Mouse (Mus musculus): ENCODE data around the gene Tas2r102. TPM values are rescaled to one million over a fixed set of nuclear protein-coding genes. Genes with fewer than 3 reads are reported as not detected.

Gene Tas2r102
- not detected in 2 replicates for polyA plus RNA-seq (2014; fragmentation: Nextera tagmentation; extraction: Ambion mirVana)

- no peak for ATAC-seq (ENCODE audit: low read depth)
- H3K9me3 ChIP-seq (ENCODE audit: control insufficient read depth, low read length) = no peaks in the 10 kb centered on the region; the same call in 1 of the 2 replicates
- H3K36me3 ChIP-seq (ENCODE audit: control insufficient read depth, insufficient read depth, low read length) = no peaks in the 10 kb centered on the region
- H3K27ac ChIP-seq (ENCODE audit: low read depth, low read length) = no peak within 1 kb of the TSS
- H3K4me2 ChIP-seq (ENCODE audit: low read depth, low read length) = no peak within 1 kb of the TSS
- no peaks in the 10 kb centered on the region for H3K4me1 ChIP-seq (ENCODE audit: control insufficient read depth, insufficient read depth, low read length)
- H3K9ac ChIP-seq (replicated peaks; ENCODE audit: low read depth, low read length) = no peak within 1 kb of the TSS
- WGBS = 92% methylated on average over 2 of the region's 2 CpGs
- H3K27me3 ChIP-seq (ENCODE audit: control insufficient read depth, insufficient read depth, low read length) = no peaks in the 10 kb centered on the region
- H3K4me3 ChIP-seq (ENCODE audit: low read depth, low read length) = no peak within 1 kb of the TSS
These were observed at the start of gene Tas2r102 for GRCm38 (mm10) chr6:132761831-132762230. Tas2r102 (plus strand) TSS chr6:132762131.

DNA sequence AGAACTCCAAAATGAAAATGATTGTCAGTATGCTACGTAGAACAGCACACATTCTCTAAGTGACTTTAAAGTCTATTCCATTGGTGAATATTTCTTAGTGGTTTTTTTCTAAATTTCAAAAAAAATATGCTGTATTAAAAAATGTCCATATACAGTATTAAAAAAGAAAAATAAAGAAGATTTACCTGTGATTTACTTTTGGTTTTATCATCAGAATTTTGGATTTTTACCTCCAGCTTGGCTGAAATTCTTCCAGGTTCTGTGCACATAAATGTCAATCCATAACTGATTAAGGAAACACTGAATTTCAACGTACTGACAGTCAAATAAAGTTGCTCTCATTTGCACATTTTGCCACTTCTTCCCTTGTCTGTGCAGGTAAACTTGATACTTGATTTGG lies 24.0 kb upstream of the Tas2r102 start, which contains the start of gene Tas2r115:
Gene Tas2r115 (minus strand): TSS at position 101 of the 400 bp plus-strand sequence.
- WGBS = 75% methylated on average over 2 of the region's 2 CpGs
- Histone ChIP-seq H3K4me2 (ENCODE audit: low read depth, low read length) (no peak within 1 kb of the TSS), H3K4me1 (ENCODE audit: control insufficient read depth, insufficient read depth, low read length) (no peaks in the 10 kb centered on the region), H3K4me3 (ENCODE audit: low read depth, low read length) (no peak within 1 kb of the TSS), H3K27ac (ENCODE audit: low read depth, low read length) (no peak within 1 kb of the TSS), H3K9ac (replicated peaks; ENCODE audit: low read depth, low read length) (no peak within 1 kb of the TSS), H3K36me3 (ENCODE audit: control insufficient read depth, insufficient read depth, low read length) (no peaks in the 10 kb centered on the region), H3K9me3 (ENCODE audit: control insufficient read depth, low read length) (no peaks in the 10 kb centered on the region), H3K27me3 (ENCODE audit: control insufficient read depth, insufficient read depth, low read length) (no peaks in the 10 kb centered on the region)
- ATAC-seq (ENCODE audit: low read depth) = no peak

DNA sequence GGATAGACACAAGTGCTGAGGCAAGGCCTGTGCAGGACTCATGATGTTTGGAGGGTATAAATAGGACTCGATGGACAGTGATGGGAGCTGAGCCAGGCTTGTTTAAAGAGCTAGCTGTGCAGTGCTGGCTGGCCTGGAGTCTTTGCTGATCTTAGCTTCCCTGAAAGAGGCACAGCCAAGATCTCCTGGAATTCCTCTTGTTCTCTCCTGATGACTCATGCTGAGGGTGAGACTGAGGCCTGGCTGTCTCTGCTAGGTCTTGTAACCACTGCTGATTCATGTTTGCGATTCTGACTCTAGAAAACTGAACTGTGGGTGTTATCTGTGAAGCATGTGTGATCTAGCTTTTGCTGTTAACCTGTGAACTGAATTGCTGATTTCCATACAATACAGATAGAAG lies 11.7 kb upstream of the Tas2r102 start:
- H3K9me3 ChIP-seq (ENCODE audit: control insufficient read depth, low read length) = no peaks in the 10 kb centered on the region
- no peaks in the 10 kb centered on the region for H3K27me3 ChIP-seq (ENCODE audit: control insufficient read depth, insufficient read depth, low read length)
- no peak overlapping the region for H3K9ac ChIP-seq (replicated peaks; ENCODE audit: low read depth, low read length)
- WGBS = 89% methylated on average over 2 of the region's 2 CpGs
- H3K4me1 ChIP-seq (ENCODE audit: control insufficient read depth, insufficient read depth, low read length) = no peaks in the 10 kb centered on the region
- H3K27ac ChIP-seq (ENCODE audit: low read depth, low read length) = no peak overlapping the region
- no peak for ATAC-seq (ENCODE audit: low read depth)
- H3K36me3 ChIP-seq (ENCODE audit: control insufficient read depth, insufficient read depth, low read length) = no peaks in the 10 kb centered on the region
- no peak overlapping the region for H3K4me2 ChIP-seq (ENCODE audit: low read depth, low read length)
- no peak overlapping the region for H3K4me3 ChIP-seq (ENCODE audit: low read depth, low read length)

DNA sequence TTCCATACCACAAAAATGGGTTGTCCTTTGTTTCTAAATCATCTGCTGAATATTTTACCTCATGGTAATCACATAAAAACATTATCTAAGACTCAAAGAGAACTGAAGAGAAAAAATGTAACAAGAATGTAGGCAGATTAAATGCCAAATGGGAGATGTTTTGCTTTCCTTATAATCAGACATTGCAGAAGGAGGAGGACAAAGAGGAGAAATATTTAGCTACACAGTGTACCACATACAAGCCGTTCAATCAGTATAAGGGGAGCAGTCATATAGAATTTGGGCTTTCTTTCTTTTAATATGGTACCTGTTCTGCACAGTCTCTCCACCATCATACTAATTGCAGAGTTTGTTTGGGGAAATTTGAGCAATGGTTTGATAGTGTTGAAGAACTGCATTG lies 7.5 kb upstream of the Tas2r102 start, which contains the start of gene Tas2r124:
Gene Tas2r124 (plus strand): TSS at position 301 of the 400 bp plus-strand sequence.
- Histone ChIP-seq H3K4me3 (ENCODE audit: low read depth, low read length) (no peak within 1 kb of the TSS), H3K4me2 (ENCODE audit: low read depth, low read length) (no peak within 1 kb of the TSS), H3K36me3 (ENCODE audit: control insufficient read depth, insufficient read depth, low read length) (no peaks in the 10 kb centered on the region), H3K27ac (ENCODE audit: low read depth, low read length) (no peak within 1 kb of the TSS), H3K9me3 (ENCODE audit: control insufficient read depth, low read length) (no peaks in the 10 kb centered on the region), H3K4me1 (ENCODE audit: control insufficient read depth, insufficient read depth, low read length) (no peaks in the 10 kb centered on the region), H3K27me3 (ENCODE audit: control insufficient read depth, insufficient read depth, low read length) (no peaks in the 10 kb centered on the region), H3K9ac (replicated peaks; ENCODE audit: low read depth, low read length) (no peak within 1 kb of the TSS)
- WGBS = 85% methylated on average over 1 of the region's 1 CpGs
- ATAC-seq (ENCODE audit: low read depth) = no peak

- H3K27ac ChIP-seq (ENCODE audit: low read depth, low read length) = no peak within 1 kb of the TSS
- no peaks in the 10 kb centered on the region for H3K9me3 ChIP-seq (ENCODE audit: control insufficient read depth, low read length)
- H3K4me3 ChIP-seq (ENCODE audit: low read depth, low read length) = no peak within 1 kb of the TSS
- no peak for ATAC-seq (ENCODE audit: low read depth)
- no peaks in the 10 kb centered on the region for H3K36me3 ChIP-seq (ENCODE audit: control insufficient read depth, insufficient read depth, low read length)
- no peak within 1 kb of the TSS for H3K4me2 ChIP-seq (ENCODE audit: low read depth, low read length)
- no peaks in the 10 kb centered on the region for H3K4me1 ChIP-seq (ENCODE audit: control insufficient read depth, insufficient read depth, low read length)
- no peaks in the 10 kb centered on the region for H3K27me3 ChIP-seq (ENCODE audit: control insufficient read depth, insufficient read depth, low read length)
- no peak within 1 kb of the TSS for H3K9ac ChIP-seq (replicated peaks; ENCODE audit: low read depth, low read length)
These were observed 16.1 kb downstream of the Tas2r102 start, which contains the start of gene Tas2r136 for GRCm38 (mm10) chr6:132778062-132778461. Tas2r136 (minus strand) TSS chr6:132778162.

DNA sequence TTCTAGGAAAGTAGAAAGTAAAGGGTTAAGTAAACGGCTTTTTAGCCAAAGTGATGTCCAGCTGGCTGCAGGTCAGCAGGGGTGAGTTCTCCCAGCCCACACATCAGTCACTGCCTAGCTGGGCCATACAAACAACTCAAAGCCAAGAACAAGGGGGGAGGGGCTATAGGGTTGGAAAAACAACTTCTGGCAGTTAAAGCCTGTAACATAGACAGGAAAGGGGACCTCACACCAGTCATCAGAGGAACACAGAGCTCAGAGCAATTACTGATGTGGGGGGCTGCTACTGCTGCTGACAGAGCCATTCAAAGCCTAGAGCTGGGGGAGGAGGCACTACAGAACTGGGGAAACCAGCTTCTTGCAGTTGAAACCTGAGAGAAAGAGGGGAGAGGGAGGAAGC lies 33.5 kb downstream of the Tas2r102 start:
- Histone ChIP-seq H3K27ac (ENCODE audit: low read depth, low read length) (no peak overlapping the region), H3K4me2 (ENCODE audit: low read depth, low read length) (no peak overlapping the region), H3K4me1 (ENCODE audit: control insufficient read depth, insufficient read depth, low read length) (no peaks in the 10 kb centered on the region), H3K27me3 (ENCODE audit: control insufficient read depth, insufficient read depth, low read length) (no peaks in the 10 kb centered on the region), H3K9ac (replicated peaks; ENCODE audit: low read depth, low read length) (no peak overlapping the region), H3K9me3 (ENCODE audit: control insufficient read depth, low read length) (no peaks in the 10 kb centered on the region), H3K4me3 (ENCODE audit: low read depth, low read length) (no peak overlapping the region), H3K36me3 (ENCODE audit: control insufficient read depth, insufficient read depth, low read length) (no peaks in the 10 kb centered on the region)
- ATAC-seq (ENCODE audit: low read depth) = no peak
- WGBS = 35% methylated on average over 1 of the region's 1 CpGs

DNA sequence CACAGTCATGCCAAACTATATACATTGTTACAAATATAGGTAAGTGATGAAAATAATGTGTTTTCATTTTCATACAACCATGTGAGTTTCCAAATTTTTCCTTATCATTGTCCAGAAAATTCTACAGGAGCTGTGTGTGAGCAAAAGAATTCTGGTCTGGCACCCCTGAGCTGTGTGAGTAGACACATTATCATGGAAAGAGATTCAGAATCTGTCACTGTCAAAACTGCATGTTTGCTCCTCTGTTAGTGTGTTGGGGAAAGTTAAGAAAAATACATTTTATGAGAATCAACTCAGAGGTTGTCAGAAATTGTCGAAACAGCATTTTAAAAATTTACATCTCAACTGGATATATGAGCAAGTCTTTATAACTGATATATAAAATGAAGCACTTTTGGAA lies 40.6 kb downstream of the Tas2r102 start, which contains the start of gene Tas2r117:
Gene Tas2r117 (plus strand): TSS at position 301 of the 400 bp plus-strand sequence.
- Histone ChIP-seq H3K36me3 (ENCODE audit: control insufficient read depth, insufficient read depth, low read length) (no peaks in the 10 kb centered on the region), H3K4me3 (ENCODE audit: low read depth, low read length) (no peak within 1 kb of the TSS), H3K27ac (ENCODE audit: low read depth, low read length) (no peak within 1 kb of the TSS), H3K27me3 (ENCODE audit: control insufficient read depth, insufficient read depth, low read length) (no peaks in the 10 kb centered on the region), H3K9me3 (ENCODE audit: control insufficient read depth, low read length) (no peaks in the 10 kb centered on the region), H3K4me2 (ENCODE audit: low read depth, low read length) (no peak within 1 kb of the TSS), H3K9ac (replicated peaks; ENCODE audit: low read depth, low read length) (no peak within 1 kb of the TSS), H3K4me1 (ENCODE audit: control insufficient read depth, insufficient read depth, low read length) (no peaks in the 10 kb centered on the region)
- no peak for ATAC-seq (ENCODE audit: low read depth)
- 83% methylated on average over 1 of the region's 1 CpGs for WGBS

Other genes with a start within 250 kb of the Tas2r102 start
- gene Prh1, start 192.3 kb upstream of the Tas2r102 start, polyA plus RNA-seq (2014; fragmentation: Nextera tagmentation; extraction: Ambion mirVana) = not detected in 2 replicates
- not detected in 2 replicates for gene Prp2, start 166.2 kb upstream of the Tas2r102 start, polyA plus RNA-seq (2014; fragmentation: Nextera tagmentation; extraction: Ambion mirVana)
- not detected in 2 replicates for gene A630073D07Rik, start 110.6 kb upstream of the Tas2r102 start, polyA plus RNA-seq (2014; fragmentation: Nextera tagmentation; extraction: Ambion mirVana)
- not detected in 2 replicates for gene Tas2r120, start 105.2 kb upstream of the Tas2r102 start, polyA plus RNA-seq (2014; fragmentation: Nextera tagmentation; extraction: Ambion mirVana)
- gene Tas2r121, start 61.1 kb upstream of the Tas2r102 start, polyA plus RNA-seq (2014; fragmentation: Nextera tagmentation; extraction: Ambion mirVana) = not detected in 2 replicates
- gene Tas2r122, start 50.2 kb upstream of the Tas2r102 start, polyA plus RNA-seq (2014; fragmentation: Nextera tagmentation; extraction: Ambion mirVana) = not detected in 2 replicates
- not detected in 2 replicates for gene Tas2r115, start 24.1 kb upstream of the Tas2r102 start, polyA plus RNA-seq (2014; fragmentation: Nextera tagmentation; extraction: Ambion mirVana)
- not detected in 2 replicates for gene Tas2r124, start 7.4 kb upstream of the Tas2r102 start, polyA plus RNA-seq (2014; fragmentation: Nextera tagmentation; extraction: Ambion mirVana)
- gene Tas2r136, start 16.0 kb downstream of the Tas2r102 start, polyA plus RNA-seq (2014; fragmentation: Nextera tagmentation; extraction: Ambion mirVana) = not detected in 2 replicates
- gene Tas2r117, start 40.7 kb downstream of the Tas2r102 start, polyA plus RNA-seq (2014; fragmentation: Nextera tagmentation; extraction: Ambion mirVana) = not detected in 2 replicates
- not detected in 2 replicates for gene Tas2r123, start 85.0 kb downstream of the Tas2r102 start, polyA plus RNA-seq (2014; fragmentation: Nextera tagmentation; extraction: Ambion mirVana)
- not detected in 2 replicates for gene Tas2r116, start 93.3 kb downstream of the Tas2r102 start, polyA plus RNA-seq (2014; fragmentation: Nextera tagmentation; extraction: Ambion mirVana)
- gene Tas2r110, start 105.9 kb downstream of the Tas2r102 start, polyA plus RNA-seq (2014; fragmentation: Nextera tagmentation; extraction: Ambion mirVana) = not detected in 2 replicates
- gene Tas2r113, start 130.9 kb downstream of the Tas2r102 start, polyA plus RNA-seq (2014; fragmentation: Nextera tagmentation; extraction: Ambion mirVana) = not detected in 2 replicates
- 0.29 and 0.30 TPM in 2 replicates for gene Tas2r125, start 147.5 kb downstream of the Tas2r102 start, polyA plus RNA-seq (2014; fragmentation: Nextera tagmentation; extraction: Ambion mirVana)
- gene Tas2r129, start 189.0 kb downstream of the Tas2r102 start, polyA plus RNA-seq (2014; fragmentation: Nextera tagmentation; extraction: Ambion mirVana) = not detected in 2 replicates
- gene Tas2r131, start 195.8 kb downstream of the Tas2r102 start, polyA plus RNA-seq (2014; fragmentation: Nextera tagmentation; extraction: Ambion mirVana) = not detected in 2 replicates
- gene Tas2r109, start 218.8 kb downstream of the Tas2r102 start, polyA plus RNA-seq (2014; fragmentation: Nextera tagmentation; extraction: Ambion mirVana) = not detected in 2 replicates

Measured in neural tube, embryonic 14.5 days (tissue).